Mouse (Mus musculus): Measurements from ENCODE around the gene Hoxb3. TPM values are rescaled to one million over a fixed set of nuclear protein-coding genes. Genes with fewer than 3 reads are reported as not detected.

The Hoxb3 gene
- polyA plus RNA-seq, 1 experiment: 3.4 TPM

DNA sequence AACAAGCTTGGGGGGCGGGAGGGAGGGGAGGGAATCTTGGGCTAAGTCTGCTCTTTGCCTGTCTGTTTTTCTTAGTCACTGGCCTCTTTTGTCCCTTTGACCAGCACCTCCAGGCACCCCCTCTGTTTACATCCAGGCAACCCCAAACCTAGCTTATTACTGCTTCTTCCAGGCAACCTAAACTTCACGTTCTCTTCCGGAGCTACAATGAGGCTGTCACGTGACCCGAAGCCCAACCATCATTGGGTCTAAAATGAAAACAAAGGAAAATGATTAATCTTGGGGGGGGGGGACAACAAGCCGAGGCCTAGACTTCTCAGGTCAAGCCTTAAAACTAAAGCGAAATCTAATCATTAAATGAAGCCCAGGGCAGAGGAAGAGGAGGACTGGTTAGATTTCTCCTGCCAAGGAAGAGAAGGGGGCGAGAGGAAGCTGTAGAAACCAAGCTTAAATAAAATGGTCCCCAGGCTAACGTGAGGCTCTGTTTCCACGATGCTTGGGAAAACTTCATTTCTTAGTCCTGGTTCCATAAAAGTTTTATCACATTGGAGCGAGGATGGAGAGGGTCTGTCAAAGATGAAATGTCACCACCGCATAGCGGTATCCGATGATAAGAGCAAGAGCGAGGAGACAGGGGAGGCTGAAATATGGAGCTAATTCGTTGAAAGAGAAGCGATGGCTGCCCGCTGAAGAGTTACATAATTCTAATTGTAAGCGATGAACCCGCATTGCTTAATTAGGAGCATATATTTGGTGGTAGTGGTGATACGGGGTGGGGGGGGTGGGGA, 25.2 kb downstream of the Hoxb3 start:
- no peak for DNase-seq (ENCODE audit: low read depth, low spot score)
- 59% methylated on average over 21 of the region's 21 CpGs for WGBS

DNA sequence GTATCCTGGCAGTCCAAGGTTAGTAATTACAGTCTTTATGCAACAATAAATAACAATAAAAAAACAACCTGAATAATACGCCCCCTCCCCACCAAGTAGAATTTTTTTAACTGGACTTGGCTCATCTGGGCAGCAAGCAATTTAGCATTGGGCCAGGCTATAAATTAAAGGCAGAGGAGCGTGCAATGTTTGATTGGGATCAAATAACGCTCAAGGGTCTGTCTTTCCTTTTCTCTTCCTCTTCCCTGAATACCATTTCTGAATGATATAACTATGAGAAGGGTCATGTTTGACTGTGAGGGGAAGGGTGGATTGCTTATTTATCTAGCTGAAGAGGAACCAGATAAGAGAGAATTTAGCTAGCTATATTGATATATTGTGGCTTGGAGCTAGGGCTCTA, 25.9 kb downstream of the Hoxb3 start:
- no peak for DNase-seq (ENCODE audit: low read depth, low spot score)

DNA sequence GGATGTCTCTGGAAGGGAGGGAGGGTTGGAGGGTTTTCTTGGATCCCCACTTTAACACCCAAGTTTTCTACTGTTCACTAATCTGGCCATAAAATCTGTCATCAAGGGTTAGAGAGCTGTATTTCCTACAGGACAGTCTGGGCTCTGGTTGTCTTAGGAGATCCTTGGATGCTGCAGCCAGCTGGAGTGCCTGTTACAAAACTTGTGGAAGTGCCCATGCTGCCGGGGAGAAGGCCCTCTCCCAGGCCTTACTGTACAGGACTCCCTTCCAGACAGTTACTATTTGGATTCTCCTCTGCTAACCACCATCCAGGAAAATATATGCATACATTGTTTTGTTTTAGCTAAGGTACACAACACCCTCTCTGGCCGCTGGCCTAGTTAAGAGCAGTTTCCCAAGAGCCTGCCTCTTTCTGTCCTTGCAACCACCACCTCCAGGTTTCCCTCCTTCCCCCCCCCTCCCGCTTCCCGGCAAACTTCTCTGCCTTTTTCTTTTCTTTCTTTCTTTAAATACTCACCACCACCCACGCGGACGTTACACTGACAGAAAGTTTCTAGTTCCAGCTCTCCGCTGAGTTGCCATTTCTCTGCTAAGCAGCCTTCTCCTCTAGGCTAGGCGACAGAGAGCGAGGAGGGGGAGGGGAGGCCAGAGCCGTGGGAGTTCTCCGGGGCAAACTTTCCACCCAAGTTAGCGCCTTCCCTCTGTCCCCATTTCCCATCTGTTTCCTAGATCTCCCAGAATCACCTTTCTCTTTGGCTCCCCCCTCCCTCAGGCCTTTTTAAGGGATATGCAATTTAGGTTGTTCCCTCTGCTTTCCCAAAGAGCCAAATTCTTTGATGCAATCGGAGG, 26.6 kb downstream of the Hoxb3 start:
- DNase-seq (ENCODE audit: low read depth, low spot score): no peak
- 60% methylated on average over 14 of the region's 14 CpGs for WGBS

More for the DNA sequence above, 25.9 kb downstream of the Hoxb3 start:
- WGBS: 55% methylated on average over 3 of the region's 3 CpGs

DNA sequence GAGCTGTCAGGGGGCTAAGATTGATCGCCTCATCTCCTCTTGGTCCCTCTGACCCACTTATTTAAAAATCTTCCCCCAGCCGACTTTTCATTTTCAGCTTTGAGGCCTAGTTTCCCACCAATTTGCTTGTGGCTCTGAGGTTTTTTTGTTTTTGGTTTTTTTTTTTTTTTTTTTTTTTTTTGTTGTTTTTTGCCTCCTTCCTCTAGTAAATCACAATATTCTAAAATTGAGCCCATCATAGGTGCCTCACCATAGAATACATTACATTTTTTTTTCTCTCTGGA, 27.2 kb downstream of the Hoxb3 start, which contains the start of gene Hoxb2:
Gene Hoxb2 (plus strand): TSS at position 185 of the 284 bp plus-strand sequence.
- WGBS: 68% methylated on average over 2 of the region's 2 CpGs
- no peak for DNase-seq (ENCODE audit: low read depth, low spot score)

DNA sequence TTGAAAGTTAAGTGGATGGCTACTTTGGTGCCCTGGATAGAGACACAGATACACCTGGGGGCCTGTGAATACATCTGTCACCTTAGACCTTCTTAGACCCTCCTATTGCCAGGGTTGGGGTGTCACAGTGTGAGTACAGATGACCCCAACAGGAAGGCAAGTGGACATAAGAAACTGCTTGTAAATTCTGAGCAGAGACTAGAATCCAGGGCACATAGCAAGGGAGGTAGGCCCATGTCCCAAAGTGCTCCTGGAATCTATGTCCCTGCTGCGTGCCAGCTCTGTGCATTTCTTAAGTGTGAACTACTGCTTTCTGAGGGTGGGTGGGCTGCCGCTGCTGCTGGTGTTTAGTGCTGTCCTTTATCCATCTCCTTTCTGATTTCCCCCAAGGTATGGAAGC, 27.7 kb downstream of the Hoxb3 start:
- no peak for DNase-seq (ENCODE audit: low read depth, low spot score)
- 90% methylated on average over 2 of the region's 2 CpGs for WGBS

DNA sequence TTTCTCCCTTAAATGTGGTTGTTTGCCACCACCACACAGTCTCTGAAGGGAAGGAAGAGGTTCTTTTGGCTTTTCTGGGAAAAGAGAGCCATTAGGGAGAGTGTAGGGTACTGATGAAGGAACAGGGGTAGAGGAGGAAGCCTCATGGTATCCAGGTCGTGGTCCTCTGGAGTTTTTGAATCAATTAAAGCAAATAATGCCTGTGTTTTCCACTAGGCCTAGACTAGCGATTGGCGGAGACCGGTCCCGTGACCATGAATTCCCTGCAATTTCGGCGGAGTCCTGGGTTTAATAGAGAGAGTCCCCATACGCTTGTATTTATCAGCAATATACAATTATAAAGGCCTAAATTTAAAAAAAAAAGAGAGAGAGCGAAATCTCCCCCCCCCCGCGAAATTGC, 28.2 kb downstream of the Hoxb3 start:
- 46% methylated on average over 11 of the region's 11 CpGs for WGBS
- DNase-seq (ENCODE audit: low read depth, low spot score): no peak

DNA sequence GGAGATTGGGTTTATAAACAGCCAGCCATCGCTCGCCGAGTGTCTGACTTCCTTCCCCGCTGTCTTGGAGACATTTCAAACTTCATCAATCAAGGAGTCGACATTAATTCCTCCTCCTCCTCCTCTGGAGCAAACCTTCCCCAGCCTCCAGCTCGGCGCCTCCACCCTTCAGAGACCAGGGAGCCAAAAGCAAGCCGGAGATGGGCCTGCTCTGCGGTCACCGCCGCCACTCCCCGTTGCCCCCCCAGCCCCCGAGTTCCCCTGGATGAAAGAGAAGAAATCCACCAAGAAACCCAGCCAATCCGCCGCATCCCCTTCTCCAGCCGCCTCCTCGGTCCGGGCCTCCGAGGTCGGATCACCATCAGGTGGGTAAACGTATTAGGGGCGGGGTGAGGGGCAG, 28.7 kb downstream of the Hoxb3 start:
- WGBS: 15% methylated on average over 22 of the region's 22 CpGs
- DNase-seq (ENCODE audit: low read depth, low spot score): no peak

DNA sequence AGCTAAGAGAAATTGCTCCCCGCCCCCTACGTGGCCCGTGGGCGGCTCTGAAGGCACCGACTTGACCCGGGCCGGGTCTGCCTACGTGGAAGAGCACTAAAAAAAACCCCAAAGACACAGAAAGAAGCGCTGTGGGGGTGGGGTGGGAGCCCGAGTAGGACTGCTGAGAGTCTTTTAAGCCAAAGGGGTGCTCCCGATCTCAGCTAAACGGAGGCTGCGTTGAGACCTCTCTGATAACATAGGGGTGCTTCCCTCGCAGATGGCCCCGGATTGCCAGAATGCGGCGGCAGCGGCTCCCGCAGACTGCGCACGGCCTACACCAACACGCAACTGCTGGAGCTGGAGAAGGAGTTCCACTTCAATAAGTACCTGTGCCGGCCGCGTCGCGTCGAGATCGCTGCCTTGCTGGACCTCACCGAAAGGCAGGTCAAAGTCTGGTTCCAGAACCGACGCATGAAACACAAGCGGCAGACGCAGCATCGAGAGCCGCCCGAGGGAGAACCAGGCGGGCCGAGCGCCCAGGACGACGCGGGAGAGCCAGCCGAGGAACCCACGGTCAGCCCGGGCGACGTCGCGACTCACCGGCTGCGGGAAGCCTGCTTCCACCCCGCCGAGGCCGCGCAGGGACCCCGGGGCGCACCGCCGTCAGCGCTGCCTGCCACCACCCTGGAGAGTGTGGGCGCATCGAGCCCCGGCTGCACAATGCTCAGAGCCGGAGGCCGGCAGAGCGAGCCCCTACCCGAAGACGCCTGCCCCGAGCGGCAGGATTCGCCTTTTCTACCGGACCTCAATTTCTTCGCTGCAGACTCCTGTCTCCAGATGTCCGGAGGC, 29.8 kb downstream of the Hoxb3 start:
- WGBS: 2% methylated on average over 75 of the region's 75 CpGs
- DNase-seq (ENCODE audit: low read depth, low spot score): no peak

DNA sequence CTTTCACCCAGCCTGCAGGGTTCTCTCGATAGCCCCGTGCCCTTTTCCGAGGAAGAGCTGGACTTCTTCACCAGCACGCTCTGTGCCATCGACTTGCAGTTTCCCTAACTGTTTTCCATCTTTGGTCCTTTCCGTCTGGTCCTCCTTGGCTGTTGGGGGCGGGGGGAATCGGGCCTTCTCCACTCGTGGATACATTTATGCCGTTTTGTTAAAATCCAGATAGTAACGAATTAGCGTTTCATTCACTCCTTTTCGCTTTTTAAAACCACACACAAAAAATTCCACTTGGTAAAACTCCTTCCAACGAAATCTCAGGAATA, 30.4 kb downstream of the Hoxb3 start:
- WGBS: 23% methylated on average over 14 of the region's 14 CpGs

DNA sequence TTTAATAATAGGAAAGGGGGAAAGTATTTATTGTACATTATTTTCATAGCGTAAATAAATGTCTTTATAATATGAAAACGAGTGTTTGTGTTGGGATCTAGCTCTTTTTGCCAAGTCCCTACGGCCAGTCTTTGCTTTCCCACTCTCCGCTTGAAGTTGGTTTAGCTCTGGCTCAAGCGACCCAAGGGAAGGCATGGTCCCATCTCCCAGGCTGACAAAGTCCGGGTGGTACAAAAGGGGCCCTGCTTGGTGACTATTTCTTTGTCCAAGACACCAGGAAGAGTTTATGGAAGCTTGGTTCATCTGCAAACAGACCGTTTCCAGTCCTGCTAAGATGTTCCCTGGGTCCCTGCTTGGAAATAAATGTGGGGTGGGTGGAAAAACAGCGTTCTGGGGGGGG, 30.8 kb downstream of the Hoxb3 start:
- DNase-seq (ENCODE audit: low read depth, low spot score): no peak
- 56% methylated on average over 8 of the region's 8 CpGs for WGBS

More for the DNA sequence above, 30.4 kb downstream of the Hoxb3 start:
- no peak for DNase-seq (ENCODE audit: low read depth, low spot score)

DNA sequence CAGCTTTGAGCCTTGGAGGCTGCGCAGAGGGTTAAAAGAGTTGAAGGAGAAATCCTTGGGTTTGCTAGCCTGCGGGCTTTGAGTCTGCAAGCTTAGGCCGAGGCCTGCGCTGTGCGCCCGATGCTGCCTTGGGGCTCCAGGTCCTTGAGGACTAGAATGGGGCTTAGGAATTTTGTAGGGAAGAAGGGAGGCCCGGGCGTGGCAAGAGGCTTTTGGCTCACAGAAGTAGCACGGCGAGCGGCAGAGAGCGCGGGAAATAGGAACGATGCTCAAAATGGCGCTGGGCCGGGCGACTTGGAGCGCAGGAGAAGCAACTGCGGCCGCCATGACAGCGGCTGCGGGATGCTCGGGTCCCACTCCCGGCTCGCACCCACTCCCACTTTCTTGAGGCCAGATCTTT, 31.2 kb downstream of the Hoxb3 start:
- WGBS: 23% methylated on average over 25 of the region's 25 CpGs

DNA sequence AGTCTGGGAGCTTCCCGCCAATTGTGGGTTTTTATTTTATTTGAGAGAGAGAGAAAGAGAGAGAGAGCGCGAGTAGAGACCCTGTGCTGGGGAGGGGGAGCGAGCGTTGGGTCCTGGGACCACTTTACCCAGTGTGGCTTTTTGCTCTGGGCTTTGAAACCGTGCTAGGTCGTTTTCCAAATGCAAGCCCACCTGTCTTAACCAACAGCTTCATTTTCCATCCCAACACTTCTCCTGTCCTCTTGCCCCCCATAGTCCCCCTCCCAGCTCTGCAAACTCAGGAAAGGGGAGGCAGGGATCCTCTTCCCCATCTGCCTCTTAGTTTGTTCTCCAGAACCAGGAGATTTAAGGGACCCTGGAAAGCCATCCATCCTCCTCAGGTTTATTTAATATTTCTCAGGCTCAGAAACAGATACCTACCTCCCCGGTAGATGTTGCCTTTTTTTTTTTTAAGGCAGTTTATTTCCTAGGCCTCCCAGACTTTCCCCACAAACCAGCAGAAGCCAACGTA, 31.7 kb downstream of the Hoxb3 start:
- WGBS: 30% methylated on average over 9 of the region's 9 CpGs
- no peak for DNase-seq (ENCODE audit: low read depth, low spot score)

More for the DNA sequence above, 31.2 kb downstream of the Hoxb3 start:
- no peak for DNase-seq (ENCODE audit: low read depth, low spot score)

DNA sequence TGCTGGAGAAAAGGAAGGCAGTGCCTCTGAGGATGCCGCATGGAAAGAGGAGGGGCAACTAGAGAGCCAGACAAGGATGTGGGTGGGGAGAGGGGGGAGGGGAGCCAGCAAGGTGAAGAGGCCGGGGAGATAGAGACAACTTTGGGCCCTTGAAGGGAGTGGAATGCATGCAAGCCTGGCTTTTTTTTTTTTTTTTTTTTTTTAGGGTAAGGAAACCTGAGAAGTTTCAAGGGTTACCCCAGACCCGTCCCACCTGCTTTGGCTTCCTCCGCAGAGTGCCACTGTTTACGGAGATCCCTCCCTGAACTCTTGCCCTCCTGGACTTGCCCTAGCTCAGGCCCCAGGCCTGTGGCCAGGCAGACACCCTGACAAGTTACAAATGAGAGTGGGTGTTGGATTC, 40.7 kb downstream of the Hoxb3 start:
- DNase-seq (ENCODE audit: low read depth, low spot score): no peak
- 39% methylated on average over 5 of the region's 5 CpGs for WGBS

DNA sequence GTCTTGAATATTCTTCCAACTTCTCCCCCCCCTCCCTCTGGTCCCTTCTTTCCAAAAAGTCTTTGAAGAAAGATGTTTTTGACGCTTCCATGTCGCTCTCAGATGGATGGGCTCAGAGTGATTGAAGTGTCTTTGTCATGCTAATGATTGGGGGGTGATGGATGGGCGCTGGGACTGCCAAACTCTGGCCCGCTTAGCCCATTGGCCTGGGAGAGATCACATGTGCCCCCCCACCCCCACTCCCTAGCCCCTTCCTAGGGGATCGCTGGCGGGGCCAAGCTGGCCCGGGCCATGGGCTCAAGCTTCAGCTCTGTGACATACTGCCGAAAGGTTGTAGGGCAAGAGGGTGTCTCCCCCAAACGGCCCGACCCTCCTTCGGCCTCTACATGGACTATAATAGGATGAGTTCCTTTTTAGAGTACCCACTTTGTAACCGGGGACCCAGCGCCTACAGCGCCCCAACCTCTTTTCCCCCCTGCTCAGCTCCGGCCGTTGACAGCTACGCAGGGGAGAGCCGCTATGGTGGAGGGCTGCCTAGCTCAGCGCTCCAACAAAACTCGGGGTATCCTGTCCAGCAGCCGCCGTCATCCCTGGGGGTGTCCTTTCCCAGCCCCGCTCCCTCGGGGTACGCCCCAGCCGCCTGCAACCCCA, 42.4 kb downstream of the Hoxb3 start, which contains the start of gene Hoxb1:
Gene Hoxb1 (plus strand): TSS at position 312 of the 651 bp plus-strand sequence.
- no peak for DNase-seq (ENCODE audit: low read depth, low spot score)
- 55% methylated on average over 26 of the region's 26 CpGs for WGBS

DNA sequence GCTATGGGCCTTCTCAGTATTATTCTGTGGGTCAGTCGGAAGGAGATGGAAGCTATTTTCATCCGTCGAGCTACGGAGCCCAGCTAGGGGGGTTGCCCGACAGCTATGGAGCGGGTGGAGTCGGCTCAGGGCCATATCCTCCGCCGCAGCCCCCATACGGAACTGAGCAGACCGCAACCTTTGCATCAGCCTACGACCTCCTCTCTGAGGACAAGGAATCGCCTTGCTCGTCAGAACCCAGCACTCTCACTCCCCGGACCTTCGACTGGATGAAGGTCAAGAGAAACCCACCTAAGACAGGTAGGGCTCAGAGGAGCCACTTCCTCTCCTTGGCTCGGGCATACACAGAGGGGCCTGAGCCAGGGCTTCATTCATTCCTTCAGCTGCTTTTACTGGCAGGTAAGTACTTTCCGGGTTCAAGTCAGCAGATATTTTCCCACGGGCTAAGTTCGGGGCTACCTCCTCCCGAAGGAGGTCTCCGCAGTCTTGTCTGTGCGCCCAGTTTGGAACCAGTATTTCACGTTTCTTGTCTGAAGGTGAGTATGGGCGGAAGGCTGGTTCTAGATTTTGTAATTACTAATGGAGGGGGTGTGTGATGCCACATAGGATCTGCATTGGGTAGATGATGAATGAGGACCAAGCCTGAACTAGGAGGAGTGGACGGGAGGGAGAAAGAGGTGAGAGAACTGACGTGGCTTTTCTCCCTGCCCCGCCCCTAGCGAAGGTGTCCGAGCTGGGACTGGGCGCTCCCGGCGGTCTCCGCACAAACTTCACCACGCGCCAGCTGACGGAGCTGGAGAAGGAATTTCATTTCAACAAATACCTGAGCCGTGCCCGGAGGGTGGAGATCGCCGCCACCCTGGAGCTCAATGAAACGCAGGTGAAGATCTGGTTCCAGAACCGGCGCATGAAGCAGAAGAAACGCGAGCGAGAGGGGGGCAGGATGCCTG, 43.2 kb downstream of the Hoxb3 start:
- DNase-seq (ENCODE audit: low read depth, low spot score): no peak
- 12% methylated on average over 47 of the region's 47 CpGs for WGBS

DNA sequence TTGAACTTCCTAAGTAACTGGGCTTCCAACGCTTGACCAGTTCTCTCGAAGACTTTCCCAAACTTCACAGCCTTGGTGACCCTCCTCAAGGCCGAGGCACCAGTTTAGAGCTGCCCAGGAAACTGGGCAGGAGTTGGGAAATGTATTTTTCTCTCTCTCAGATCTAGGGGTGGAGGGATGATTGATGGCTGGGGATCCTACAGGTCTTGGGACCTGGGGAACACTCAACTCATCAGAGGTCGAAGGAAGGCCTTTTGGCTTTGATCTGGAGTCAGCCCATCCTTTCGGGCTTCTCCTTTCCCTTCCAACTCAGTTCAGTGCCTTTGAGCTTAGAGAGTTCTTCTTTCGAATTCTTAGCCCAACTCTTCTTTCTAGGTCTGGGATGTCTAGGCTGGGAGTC, 44.0 kb downstream of the Hoxb3 start:
- WGBS: 68% methylated on average over 6 of the region's 6 CpGs
- DNase-seq (ENCODE audit: low read depth, low spot score): no peak

DNA sequence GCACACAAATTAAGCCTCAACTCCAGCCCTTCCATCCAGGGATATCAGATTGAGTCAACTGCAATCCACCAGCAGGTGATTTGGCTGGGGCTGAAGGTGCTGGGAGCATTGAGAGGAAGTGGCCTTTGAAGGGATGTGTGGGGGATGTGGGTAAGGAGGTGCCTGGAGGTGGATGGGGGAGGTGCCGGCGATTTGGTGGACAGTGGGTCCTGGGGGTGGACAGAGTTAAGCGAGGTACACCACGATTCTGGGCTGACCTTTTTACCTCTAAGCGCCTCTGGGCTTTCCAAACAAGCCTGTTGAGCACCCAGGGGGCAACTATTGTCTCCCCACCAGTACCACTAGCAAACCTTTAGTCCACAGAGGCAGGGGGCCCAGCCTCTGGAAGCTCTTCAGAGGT, 45.6 kb downstream of the Hoxb3 start:
- no peak for DNase-seq (ENCODE audit: low read depth, low spot score)
- WGBS: 74% methylated on average over 5 of the region's 5 CpGs

DNA sequence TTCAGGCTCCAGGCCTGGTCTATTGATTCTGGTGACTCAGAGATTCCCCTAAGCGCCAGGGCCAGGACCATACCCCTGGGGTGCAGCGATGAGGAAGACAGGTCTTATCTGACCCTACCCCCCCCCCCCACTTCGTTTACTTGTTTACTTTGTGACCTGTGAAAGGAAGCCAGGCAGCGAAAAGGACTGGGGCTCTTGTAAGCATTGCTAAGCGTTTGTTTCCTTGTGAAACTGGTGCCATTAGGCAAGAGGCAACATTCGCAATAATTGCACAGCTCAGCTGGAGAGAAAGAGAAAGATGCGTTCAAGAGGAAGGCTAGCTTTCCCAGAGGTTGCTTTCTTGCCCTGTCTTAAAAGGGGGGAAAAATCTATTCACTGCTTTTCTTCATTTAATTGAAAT, 46.0 kb downstream of the Hoxb3 start:
- 69% methylated on average over 7 of the region's 7 CpGs for WGBS
- no peak for DNase-seq (ENCODE audit: low read depth, low spot score)

DNA sequence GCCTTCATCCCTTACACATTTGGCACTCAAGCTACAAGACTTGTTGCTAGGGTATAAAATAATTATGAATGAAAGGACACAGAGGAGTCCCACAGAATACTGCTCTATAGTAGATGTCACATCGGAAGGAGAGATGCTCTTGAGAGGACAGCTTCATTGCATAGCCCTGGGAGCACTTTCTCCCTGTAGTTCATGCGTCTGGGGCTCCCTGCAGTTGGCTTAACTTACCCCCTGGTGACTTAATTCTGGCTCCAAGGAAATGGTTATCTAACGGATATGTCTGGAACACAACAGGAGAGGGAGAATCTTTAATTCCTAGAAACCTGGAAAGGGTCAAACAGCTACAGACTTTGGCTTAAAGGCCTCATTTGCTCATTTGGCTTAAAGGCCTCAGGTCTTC, 48.6 kb downstream of the Hoxb3 start:
- DNase-seq (ENCODE audit: low read depth, low spot score): no peak
- whole genome bisulfite sequencing: 73% methylated on average over 3 of the region's 3 CpGs
